In the genomic region with DNA sequence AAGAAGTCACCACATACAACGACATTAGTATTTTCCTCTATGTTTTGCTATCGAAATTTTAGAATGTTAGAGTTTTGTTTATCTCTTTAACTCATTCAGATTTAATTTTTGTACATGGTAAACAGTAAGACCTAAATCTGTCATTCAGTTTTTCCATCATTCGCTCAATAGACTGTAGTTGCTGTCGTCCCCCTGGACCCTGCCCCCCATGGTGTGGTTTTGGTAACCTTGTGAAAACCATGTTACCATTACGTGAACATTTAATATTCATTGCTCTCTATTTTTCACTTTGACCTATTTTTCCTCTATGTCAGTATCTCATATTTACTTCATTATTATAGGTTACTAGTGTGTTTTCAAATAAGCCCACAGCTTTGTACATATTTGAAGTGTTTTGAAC, we compare ENCODE assay signal across 8 mouse cellular contexts. TPM values are rescaled to one million over a fixed set of nuclear protein-coding genes. Genes with fewer than 3 reads are reported as not detected.
A peak's percentile ranks its signal among the peaks of the same experiment; 100 is the strongest.
DNase-seq lines count a peak whose midpoint lies in the region; ATAC-seq and TF ChIP-seq lines count a peak whose summit lies in the region.

No protein-coding gene starts in this region.

- H3K9ac ChIP-seq in heart, embryonic 16.5 days (ENCODE audit: low read length) = peak overlapping the region; percentile 6; the same call in 1 of the 2 replicates

- TF ChIP-seq POLR2A in bone marrow macrophage, adult 2 months (IDR thresholded peaks at IDR 0.05; ENCODE audit: borderline replicate concordance, low read depth, low read length) = no peak

- H3K36me3 ChIP-seq in heart, embryonic 16.5 days (ENCODE audit: control insufficient read depth, insufficient read depth) = no peaks in the 10 kb centered on the region
- H3K36me3 ChIP-seq in hindbrain, embryonic 10.5 days = no peaks in the 10 kb centered on the region
- no peaks in the 10 kb centered on the region for H3K36me3 ChIP-seq in midbrain, embryonic 10.5 days

- intact Hi-C loops in heart, postnatal 25 days (cut with DNase I) = loop anchor here (1.0 to 2.0 kb wide), 2 partner anchors 39 to 74 kb away; no protein-coding TSS in a partner anchor
- intact Hi-C loops in gastrocnemius, postnatal 36 days (cut with DNase I) = loop anchor here (1.0 to 10.0 kb wide), 4 partner anchors 38 to 768 kb away; a partner anchor contains a TSS

- DNase-seq in heart, postnatal 25 days (ENCODE audit: low spot score) = no peak
- no peak for DNase-seq in hindbrain, embryonic 10.5 days (ENCODE audit: low spot score)
- DNase-seq in midbrain, embryonic 10.5 days (ENCODE audit: low spot score) = no peak
- DNase-seq in gastrocnemius, postnatal 36 days = no peak
- no peak for DNase-seq in spleen, adult 18-20 months
- DNase-seq in urinary bladder, postnatal 14 days (ENCODE audit: low spot score) = no peak

- H3K4me3 ChIP-seq in heart, embryonic 16.5 days (ENCODE audit: low read length) = peak overlapping the region; percentile 49
- peak overlapping the region; percentile 62 for H3K4me3 ChIP-seq in bone marrow macrophage, adult 2 months (ENCODE audit: insufficient read depth, low read length)
- peak overlapping the region; percentile 61 for H3K4me3 ChIP-seq in hindbrain, embryonic 10.5 days
- peak overlapping the region; percentile 64 for H3K4me3 ChIP-seq in midbrain, embryonic 10.5 days

- no peak for TF ChIP-seq CTCF in bone marrow macrophage, adult 2 months (IDR thresholded peaks at IDR 0.05; ENCODE audit: low read depth, low read length)

- H3K4me1 ChIP-seq in heart, embryonic 16.5 days (ENCODE audit: control insufficient read depth, insufficient read depth, low read length) = peaks cover 3% of the 10 kb centered on the region
- peaks cover 5% of the 10 kb centered on the region for H3K4me1 ChIP-seq in bone marrow macrophage, adult 2 months (ENCODE audit: control insufficient read depth, insufficient read depth, low read length)
- H3K4me1 ChIP-seq in hindbrain, embryonic 10.5 days (replicated peaks) = peaks cover 15% of the 10 kb centered on the region; the same call in 1 of the 2 replicates
- peaks cover 13% of the 10 kb centered on the region for H3K4me1 ChIP-seq in midbrain, embryonic 10.5 days

- H3K27me3 ChIP-seq in heart, embryonic 16.5 days (ENCODE audit: control insufficient read depth, insufficient read depth, low read length) = no peaks in the 10 kb centered on the region
- no peaks in the 10 kb centered on the region for H3K27me3 ChIP-seq in hindbrain, embryonic 10.5 days (ENCODE audit: insufficient read depth, poor library complexity, severe bottlenecking)
- no peaks in the 10 kb centered on the region for H3K27me3 ChIP-seq in midbrain, embryonic 10.5 days (ENCODE audit: low read depth, poor library complexity, severe bottlenecking)

- WGBS in heart, embryonic 16.5 days = 21% methylated on average over 5 of the region's 5 CpGs
- WGBS in hindbrain, embryonic 10.5 days = 22% methylated on average over 5 of the region's 5 CpGs
- 24% methylated on average over 5 of the region's 5 CpGs for WGBS in midbrain, embryonic 10.5 days

- peak overlapping the region; percentile 87 for H3K4me2 ChIP-seq in heart, embryonic 16.5 days (ENCODE audit: low read depth, low read length)

- H3K27ac ChIP-seq in heart, embryonic 16.5 days (ENCODE audit: low read length) = no peak overlapping the region
- no peak overlapping the region for H3K27ac ChIP-seq in bone marrow macrophage, adult 2 months (ENCODE audit: insufficient read depth, low read depth, low read length)
- H3K27ac ChIP-seq in hindbrain, embryonic 10.5 days = peak overlapping the region; percentile 56; the same call in 1 of the 2 replicates
- 0 out of 2 replicates have a peak overlapping the region, but pooled peaks have one; percentile 52 for H3K27ac ChIP-seq in midbrain, embryonic 10.5 days (replicated peaks)

- ATAC-seq in heart, embryonic 16.5 days (replicated peaks; ENCODE audit: extremely low read depth, insufficient read depth, low FRiP score) = no peak

- no peaks in the 10 kb centered on the region for H3K9me3 ChIP-seq in heart, embryonic 16.5 days (replicated peaks; ENCODE audit: control insufficient read depth, low read length)
- H3K9me3 ChIP-seq in hindbrain, embryonic 10.5 days = no peaks in the 10 kb centered on the region
- H3K9me3 ChIP-seq in midbrain, embryonic 10.5 days (replicated peaks) = no peaks in the 10 kb centered on the region

RNA-seq across cellular contexts. Expression of a gene that starts 24.4 kb away (rescaled TPM):
- polyA plus RNA-seq in heart, embryonic 16.5 days (2015; fragmentation: Nextera tagmentation; extraction: Ambion mirVana) = 0.16 and 0.39 TPM in 2 replicates
- total RNA-seq in heart, postnatal 25 days (2021) = under 1 TPM in 1 of 2 experiments, not detected in 1; 0.28 TPM
- polyA plus RNA-seq in bone marrow macrophage, adult 2 months (2012; ENCODE audit: insufficient read depth, insufficient read length, missing spikeins) = not detected in 2 replicates
- polyA plus RNA-seq in hindbrain, embryonic 10.5 days (2016; fragmentation: Nextera tagmentation; extraction: Ambion mirVana) = not detected in 2 replicates
- polyA plus RNA-seq in midbrain, embryonic 10.5 days (2016; fragmentation: Nextera tagmentation; extraction: Ambion mirVana) = not detected in 2 replicates
- total RNA-seq in gastrocnemius, postnatal 36 days (2021) = not detected

RNA-seq across cellular contexts. Expression of a gene that starts 41.7 kb away (rescaled TPM):
- polyA plus RNA-seq in heart, embryonic 16.5 days (2015; fragmentation: Nextera tagmentation; extraction: Ambion mirVana) = not detected in 2 replicates
- total RNA-seq in heart, postnatal 25 days (2021) = not detected
- polyA plus RNA-seq in bone marrow macrophage, adult 2 months (2012; ENCODE audit: insufficient read depth, insufficient read length, missing spikeins) = not detected in 2 replicates
- not detected in 2 replicates for polyA plus RNA-seq in hindbrain, embryonic 10.5 days (2016; fragmentation: Nextera tagmentation; extraction: Ambion mirVana)
- not detected in 2 replicates for polyA plus RNA-seq in midbrain, embryonic 10.5 days (2016; fragmentation: Nextera tagmentation; extraction: Ambion mirVana)
- not detected for total RNA-seq in gastrocnemius, postnatal 36 days (2021)

Comparison
In these comparisons a context has a peak if more than half of its experiments do, and no peak if none do; other contexts are left out.
1. H3K27ac ChIP-seq: peak in hindbrain, embryonic 10.5 days (single experiment) and midbrain, embryonic 10.5 days (single experiment); none in heart, embryonic 16.5 days (single experiment) and bone marrow macrophage, adult 2 months (single experiment).
2. Peak in every context shown above with its lines, with median percentiles within 50 percentile points of each other: H3K4me3 ChIP-seq.